Mouse (Mus musculus) bone marrow macrophage, adult 2 months (primary cell): ENCODE measurements around the gene Csf2rb.

ENCODE experiments used
- CTCF ChIP-seq: IDR thresholded peaks from 2 replicates; pipeline ENCODE4 v1.5.1; 2012; ENCODE audit warnings: low read depth, mild to moderate bottlenecking, low read length, moderate library complexity
- POLR2A ChIP-seq: IDR thresholded peaks from 2 replicates; pipeline ENCODE4 v1.6.1; 2012; ENCODE audit warnings: mild to moderate bottlenecking, low read depth, low read length, borderline replicate concordance

- TF ChIP-seq CTCF (no peak), POLR2A (no peak)
Measured at GRCm38 (mm10) chr15:78344567-78344966, 19.0 kb downstream of the Csf2rb start.
